Mouse (Mus musculus): ENCODE results near the gene Cep85l. TPM values are rescaled to one million over a fixed set of nuclear protein-coding genes. Genes with fewer than 3 reads are reported as not detected.

Gene Cep85l
- polyA plus RNA-seq, 1 experiment from 2014 or later, result 2.0 TPM

DNA sequence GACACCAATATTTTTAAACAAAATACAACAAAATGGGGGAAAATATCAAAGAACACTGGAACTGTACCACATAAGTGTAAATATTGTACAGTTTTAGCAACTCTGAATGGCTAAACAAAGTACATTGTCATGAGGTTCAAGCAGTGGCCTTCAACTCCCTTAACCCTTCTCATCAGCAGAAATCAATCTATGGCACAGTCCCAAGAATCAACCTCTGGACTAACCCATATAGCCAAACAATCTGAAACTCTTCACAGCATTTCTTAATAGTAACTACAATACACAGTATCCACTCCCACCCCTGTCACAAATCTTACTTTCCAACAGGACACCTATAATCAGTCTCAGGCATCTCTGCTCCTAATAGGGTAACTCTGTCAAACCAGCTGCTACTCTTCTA lies 15.4 kb downstream of the Cep85l start:
- no peak overlapping the region for H3K4me2 ChIP-seq
- H3K9me3 ChIP-seq (replicated peaks), result no peaks in the 10 kb centered on the region
- H3K9ac ChIP-seq, result no peak overlapping the region
- no peak for ATAC-seq (ENCODE audit: insufficient read depth)
- no peaks in the 10 kb centered on the region for H3K27me3 ChIP-seq
- H3K36me3 ChIP-seq (replicated peaks), result no peaks in the 10 kb centered on the region; the same call in 1 of the 2 replicates
- peaks cover 2% of the 10 kb centered on the region; the same call in 1 of the 2 replicates for H3K4me1 ChIP-seq (replicated peaks)
- no peak overlapping the region for H3K27ac ChIP-seq (replicated peaks)
- H3K4me3 ChIP-seq (replicated peaks), result no peak overlapping the region

DNA sequence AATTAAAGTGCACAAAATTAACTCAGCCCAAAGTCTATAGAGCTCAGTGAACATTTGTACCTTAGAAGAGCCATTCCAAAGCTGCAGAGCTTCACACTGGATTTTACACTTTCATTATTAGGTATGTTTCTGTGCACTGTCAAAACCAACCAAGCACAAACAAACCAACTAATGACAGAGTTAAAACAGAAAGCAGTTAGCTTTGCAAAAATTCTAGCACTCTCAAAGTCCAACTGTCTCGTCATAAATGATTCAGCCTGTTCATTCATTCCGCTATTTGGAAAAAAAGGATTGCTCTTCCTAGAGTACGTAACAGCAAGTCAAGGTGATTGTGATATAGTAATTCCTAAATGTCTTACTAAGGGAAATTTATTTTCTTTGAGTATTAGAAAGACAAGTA lies 20.7 kb downstream of the Cep85l start:
- ATAC-seq (ENCODE audit: insufficient read depth), result no peak
- Histone ChIP-seq H3K4me3 (replicated peaks) (no peak overlapping the region), H3K9me3 (replicated peaks) (no peaks in the 10 kb centered on the region), H3K9ac (no peak overlapping the region), H3K27me3 (no peaks in the 10 kb centered on the region), H3K27ac (replicated peaks) (no peak overlapping the region), H3K4me1 (replicated peaks) (no peaks in the 10 kb centered on the region; the same call in 1 of the 2 replicates), H3K36me3 (replicated peaks) (peaks cover 13% of the 10 kb centered on the region), H3K4me2 (no peak overlapping the region)
- 75% methylated on average over 3 of the region's 3 CpGs for WGBS (ENCODE audit: insufficient replicate concordance)

DNA sequence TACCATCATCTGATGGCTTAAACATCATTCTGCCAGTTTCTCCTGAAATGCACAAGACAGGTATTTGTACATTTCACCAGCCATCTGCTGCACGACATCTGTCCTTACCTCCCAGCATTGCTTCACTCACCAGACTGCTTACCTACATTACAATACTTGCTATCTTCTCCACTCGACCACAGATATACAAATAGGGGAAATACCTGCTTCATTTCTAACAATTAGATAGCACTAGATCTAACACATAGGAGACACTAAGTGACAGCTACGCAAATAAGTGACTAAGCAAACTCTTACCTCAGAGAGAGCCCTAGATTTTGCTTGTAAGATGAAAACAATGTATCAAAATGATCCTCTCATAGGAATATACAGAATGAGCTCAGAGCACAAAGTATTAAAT lies 26.1 kb downstream of the Cep85l start:
- no peaks in the 10 kb centered on the region for H3K27me3 ChIP-seq
- H3K27ac ChIP-seq (replicated peaks), result no peak overlapping the region
- no peak overlapping the region for H3K9ac ChIP-seq
- ATAC-seq (ENCODE audit: insufficient read depth), result no peak
- H3K9me3 ChIP-seq (replicated peaks), result no peaks in the 10 kb centered on the region
- H3K4me3 ChIP-seq (replicated peaks), result no peak overlapping the region
- peaks cover 16% of the 10 kb centered on the region for H3K36me3 ChIP-seq (replicated peaks)
- H3K4me1 ChIP-seq (replicated peaks), result peaks cover 7% of the 10 kb centered on the region
- no peak overlapping the region for H3K4me2 ChIP-seq
- 52% methylated on average over 3 of the region's 3 CpGs for WGBS (ENCODE audit: insufficient replicate concordance)

DNA sequence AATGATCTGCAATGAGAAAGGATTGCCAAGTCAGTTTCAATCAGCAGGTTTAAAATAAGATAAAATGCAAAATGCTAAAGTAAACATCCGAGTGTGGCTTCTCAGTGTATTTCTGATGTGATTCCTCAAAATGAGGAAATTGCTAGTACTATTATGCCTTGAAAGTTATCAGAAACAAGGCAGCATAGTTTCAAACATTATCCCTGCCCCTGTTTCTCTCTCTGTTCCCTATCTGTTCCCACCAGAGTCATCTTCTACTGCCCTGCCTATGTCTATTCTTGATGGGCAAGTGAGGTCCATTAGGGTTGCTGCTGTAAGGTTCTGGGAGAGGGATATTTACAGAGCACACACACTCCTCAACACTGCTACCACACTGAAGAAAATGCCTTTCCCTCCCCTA lies 30.5 kb downstream of the Cep85l start:
- H3K27me3 ChIP-seq, result no peaks in the 10 kb centered on the region
- 0 out of 2 replicates have a peak, but pooled peaks cover 9% of the 10 kb centered on the region for H3K36me3 ChIP-seq (replicated peaks)
- H3K4me3 ChIP-seq (replicated peaks), result no peak overlapping the region
- peaks cover 10% of the 10 kb centered on the region for H3K4me1 ChIP-seq (replicated peaks)
- 54% methylated on average over 1 of the region's 1 CpGs for WGBS (ENCODE audit: insufficient replicate concordance)
- no peak overlapping the region for H3K27ac ChIP-seq (replicated peaks)
- no peak overlapping the region for H3K4me2 ChIP-seq
- H3K9me3 ChIP-seq (replicated peaks), result no peaks in the 10 kb centered on the region
- no peak for ATAC-seq (ENCODE audit: insufficient read depth)
- H3K9ac ChIP-seq, result no peak overlapping the region

DNA sequence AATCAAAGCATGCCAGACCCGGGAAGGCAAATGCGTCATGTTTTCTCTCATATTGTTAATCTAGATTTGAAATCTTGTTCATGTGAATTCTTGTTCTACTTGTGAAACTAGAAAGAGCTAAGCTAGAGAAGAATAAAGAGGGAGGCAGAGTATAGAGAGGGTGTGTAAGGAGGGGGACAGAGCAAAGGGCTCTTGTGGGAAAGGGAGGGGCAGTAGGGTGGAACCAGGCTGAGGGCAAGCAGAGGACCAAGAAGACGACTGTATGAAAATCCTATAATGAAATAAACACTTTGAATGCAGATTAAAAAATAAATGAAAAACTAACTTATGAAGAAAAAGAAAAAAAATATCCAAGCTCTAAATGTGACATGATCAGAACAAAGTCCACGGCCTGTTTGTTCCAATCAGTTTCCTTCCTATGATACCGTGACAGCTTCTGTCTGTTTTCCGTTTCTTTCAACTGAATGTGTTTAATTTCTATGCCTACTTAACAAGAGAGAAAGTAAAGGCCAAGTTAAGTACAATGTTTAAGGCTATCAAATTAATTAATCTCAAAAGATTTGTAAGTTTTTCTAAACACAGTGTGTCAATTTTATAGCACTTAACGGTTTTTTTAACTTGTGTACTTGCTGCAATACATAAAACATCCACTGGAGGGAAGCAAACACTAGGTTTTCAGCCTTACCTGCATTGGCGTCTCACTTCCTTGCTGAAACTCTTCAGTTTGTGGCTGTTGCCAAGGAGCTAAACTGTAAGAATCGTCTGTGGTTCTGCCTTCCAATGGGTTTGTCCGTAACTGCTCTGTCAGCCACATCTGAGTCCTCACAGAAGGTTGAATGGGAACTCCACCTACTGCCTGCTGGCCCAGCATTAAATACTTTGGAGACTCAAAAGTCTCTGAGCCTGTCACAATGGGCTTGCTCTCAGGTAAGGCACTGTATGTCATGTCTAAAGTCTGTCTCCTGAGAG lies 31.7 kb downstream of the Cep85l start:
- Histone ChIP-seq H3K4me1 (replicated peaks) (peaks cover 10% of the 10 kb centered on the region), H3K9me3 (replicated peaks) (no peaks in the 10 kb centered on the region), H3K4me2 (no peak overlapping the region), H3K27me3 (no peaks in the 10 kb centered on the region), H3K9ac (no peak overlapping the region), H3K36me3 (replicated peaks) (0 out of 2 replicates have a peak, but pooled peaks cover 9% of the 10 kb centered on the region), H3K27ac (replicated peaks) (no peak overlapping the region), H3K4me3 (replicated peaks) (no peak overlapping the region)
- WGBS (ENCODE audit: insufficient replicate concordance), result 49% methylated on average over 10 of the region's 10 CpGs
- peak; percentile 28 for ATAC-seq (ENCODE audit: insufficient read depth)

DNA sequence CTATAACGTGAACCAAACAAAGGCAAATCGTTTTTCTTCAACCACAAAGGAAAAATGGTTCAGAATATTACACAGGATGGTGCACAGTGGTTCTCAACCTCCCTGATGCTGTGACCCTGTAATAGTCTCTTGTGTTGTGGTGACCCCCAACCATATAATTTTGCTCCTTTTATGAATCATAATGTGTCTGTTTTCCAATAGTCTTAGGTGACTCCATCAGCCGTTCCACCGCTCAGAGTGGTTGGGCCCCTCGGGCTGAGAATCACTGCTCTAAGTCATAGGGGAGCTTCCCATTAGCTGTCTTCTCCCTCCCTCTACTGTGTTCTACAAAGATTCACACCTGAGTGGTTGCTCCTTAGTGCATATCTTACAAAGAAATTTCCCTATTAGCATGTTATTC lies 32.8 kb downstream of the Cep85l start:
- H3K9me3 ChIP-seq (replicated peaks), result no peaks in the 10 kb centered on the region
- ATAC-seq (ENCODE audit: insufficient read depth), result no peak
- H3K4me3 ChIP-seq (replicated peaks), result no peak overlapping the region
- H3K36me3 ChIP-seq (replicated peaks), result 0 out of 2 replicates have a peak, but pooled peaks cover 9% of the 10 kb centered on the region
- H3K4me2 ChIP-seq, result no peak overlapping the region
- H3K4me1 ChIP-seq (replicated peaks), result peaks cover 10% of the 10 kb centered on the region
- no peak overlapping the region for H3K9ac ChIP-seq
- no peak overlapping the region for H3K27ac ChIP-seq (replicated peaks)
- H3K27me3 ChIP-seq, result no peaks in the 10 kb centered on the region
- 75% methylated on average over 5 of the region's 5 CpGs for WGBS (ENCODE audit: insufficient replicate concordance)

DNA sequence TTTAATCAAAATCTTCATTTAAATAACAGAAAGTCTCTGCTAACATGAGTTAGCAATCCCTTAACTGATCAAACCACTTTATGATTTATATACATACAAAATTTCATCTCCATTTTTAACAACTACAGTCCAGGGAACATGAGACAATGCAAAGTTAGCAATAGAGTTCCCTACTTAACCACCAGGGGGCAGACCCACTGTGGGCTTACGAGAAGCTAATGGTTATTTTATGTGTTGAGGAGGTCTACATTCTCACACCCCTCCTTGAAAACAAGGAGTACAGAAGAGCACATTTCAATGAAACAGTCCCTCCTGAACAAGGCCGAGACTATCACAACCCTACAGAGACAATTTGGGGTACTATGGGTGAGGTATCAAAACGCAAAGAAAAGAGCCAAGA lies 33.2 kb downstream of the Cep85l start:
- Histone ChIP-seq H3K9ac (no peak overlapping the region), H3K4me3 (replicated peaks) (no peak overlapping the region), H3K4me1 (replicated peaks) (peaks cover 10% of the 10 kb centered on the region), H3K27me3 (no peaks in the 10 kb centered on the region), H3K36me3 (replicated peaks) (0 out of 2 replicates have a peak, but pooled peaks cover 9% of the 10 kb centered on the region), H3K27ac (replicated peaks) (no peak overlapping the region), H3K4me2 (no peak overlapping the region), H3K9me3 (replicated peaks) (no peaks in the 10 kb centered on the region)
- ATAC-seq (ENCODE audit: insufficient read depth), result no peak
- WGBS (ENCODE audit: insufficient replicate concordance), result 47% methylated on average over 3 of the region's 3 CpGs

DNA sequence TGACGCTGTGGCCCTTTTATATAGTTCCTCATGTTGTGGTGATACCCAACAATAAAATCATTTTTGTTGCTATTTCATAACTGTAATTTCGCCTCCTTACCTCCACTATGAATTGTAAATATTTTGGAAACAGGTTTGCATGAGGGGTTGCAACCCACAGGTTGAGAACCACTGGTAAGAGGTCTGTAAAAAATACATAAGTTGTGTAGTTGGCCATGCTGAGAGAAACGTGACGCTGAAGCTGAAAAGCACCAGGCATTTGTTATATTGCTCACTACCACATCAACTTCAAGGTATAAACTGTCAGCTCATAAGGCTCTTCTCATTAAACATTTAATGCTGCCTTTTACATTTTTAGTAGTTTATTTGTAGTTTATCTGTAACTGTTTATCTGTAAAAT lies 34.2 kb downstream of the Cep85l start:
- H3K9ac ChIP-seq, result no peak overlapping the region
- peaks cover 10% of the 10 kb centered on the region for H3K4me1 ChIP-seq (replicated peaks)
- no peaks in the 10 kb centered on the region for H3K9me3 ChIP-seq (replicated peaks)
- H3K4me2 ChIP-seq, result no peak overlapping the region
- no peak overlapping the region for H3K27ac ChIP-seq (replicated peaks)
- ATAC-seq (ENCODE audit: insufficient read depth), result no peak
- H3K27me3 ChIP-seq, result no peaks in the 10 kb centered on the region
- H3K4me3 ChIP-seq (replicated peaks), result no peak overlapping the region
- WGBS (ENCODE audit: insufficient replicate concordance), result 76% methylated on average over 4 of the region's 4 CpGs
- H3K36me3 ChIP-seq (replicated peaks), result 0 out of 2 replicates have a peak, but pooled peaks cover 9% of the 10 kb centered on the region

DNA sequence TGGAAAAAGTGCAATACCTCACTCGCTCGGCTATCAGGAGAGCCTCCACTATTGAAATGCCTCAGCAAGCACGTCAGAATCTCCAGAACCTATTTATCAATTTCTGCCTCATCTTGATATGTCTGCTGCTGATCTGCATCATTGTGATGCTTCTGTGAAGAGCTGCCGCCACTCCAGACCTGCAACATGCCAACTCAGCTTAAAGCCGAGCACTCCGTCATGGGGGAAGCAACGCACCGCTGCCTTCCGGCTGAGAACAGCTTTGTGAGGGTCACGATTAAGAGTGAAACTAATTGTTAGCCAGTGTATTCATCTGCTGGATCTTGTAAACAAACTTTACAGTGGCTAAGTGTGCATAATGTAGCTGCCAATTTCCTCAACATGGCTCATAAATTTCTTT lies 35.9 kb downstream of the Cep85l start:
- Histone ChIP-seq H3K9ac (no peak overlapping the region), H3K27ac (replicated peaks) (no peak overlapping the region), H3K4me3 (replicated peaks) (no peak overlapping the region), H3K4me2 (no peak overlapping the region), H3K36me3 (replicated peaks) (0 out of 2 replicates have a peak, but pooled peaks cover 8% of the 10 kb centered on the region), H3K4me1 (replicated peaks) (peaks cover 6% of the 10 kb centered on the region), H3K9me3 (replicated peaks) (no peaks in the 10 kb centered on the region), H3K27me3 (no peaks in the 10 kb centered on the region)
- ATAC-seq (ENCODE audit: insufficient read depth), result no peak
- WGBS (ENCODE audit: insufficient replicate concordance), result 76% methylated on average over 10 of the region's 10 CpGs

DNA sequence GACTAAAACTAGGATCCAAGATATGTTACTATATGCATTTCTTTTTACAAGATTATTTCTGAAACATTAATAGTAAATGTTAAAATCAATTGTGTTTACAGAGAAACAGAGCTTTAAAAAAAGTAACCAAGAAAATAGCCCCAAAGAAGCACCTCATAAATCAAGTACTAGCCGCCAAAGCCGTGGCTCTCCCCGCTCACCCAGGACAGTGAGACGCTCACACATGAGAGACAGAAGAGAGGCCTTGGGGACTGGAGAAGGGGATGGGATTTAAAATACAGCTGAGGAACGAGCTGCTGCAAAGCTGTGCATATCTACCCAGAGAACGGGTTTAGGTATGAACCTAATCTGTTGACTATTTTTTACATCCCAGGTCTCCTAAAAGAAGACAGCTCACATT lies 36.4 kb downstream of the Cep85l start:
- H3K27me3 ChIP-seq, result no peaks in the 10 kb centered on the region
- peaks cover under 1% of the 10 kb centered on the region for H3K4me1 ChIP-seq (replicated peaks)
- H3K9me3 ChIP-seq (replicated peaks), result no peaks in the 10 kb centered on the region
- H3K36me3 ChIP-seq (replicated peaks), result 0 out of 2 replicates have a peak, but pooled peaks cover 3% of the 10 kb centered on the region
- no peak overlapping the region for H3K27ac ChIP-seq (replicated peaks)
- no peak overlapping the region for H3K4me3 ChIP-seq (replicated peaks)
- H3K4me2 ChIP-seq, result no peak overlapping the region
- WGBS (ENCODE audit: insufficient replicate concordance), result 69% methylated on average over 6 of the region's 6 CpGs
- no peak overlapping the region for H3K9ac ChIP-seq
- ATAC-seq (ENCODE audit: insufficient read depth), result no peak

DNA sequence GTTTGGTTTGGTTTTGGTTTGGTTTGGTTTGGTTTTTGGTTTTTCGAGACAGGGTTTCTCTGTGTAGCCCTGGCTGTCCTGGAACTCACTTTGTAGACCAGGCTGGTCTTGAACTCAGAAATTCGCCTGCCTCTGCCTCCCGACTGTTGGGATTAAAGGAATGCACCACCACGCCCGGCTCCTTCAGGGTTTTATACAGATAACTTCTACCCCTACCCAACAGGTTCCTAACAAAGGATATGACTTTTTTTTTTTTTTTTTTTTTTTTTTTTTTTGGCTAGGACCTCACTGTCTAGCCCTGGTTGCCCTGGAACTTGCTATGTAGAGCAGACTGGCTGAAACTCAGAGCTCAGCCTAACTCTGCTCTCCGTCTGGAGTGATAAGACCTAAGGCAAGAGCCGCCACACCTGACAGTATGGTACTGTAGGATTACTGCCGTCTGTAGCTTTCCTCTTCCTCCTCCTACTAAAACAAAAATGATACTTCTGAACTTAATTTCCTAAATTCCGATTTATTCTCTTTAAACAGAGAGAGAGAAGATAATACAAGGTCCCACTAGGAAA lies 37.5 kb downstream of the Cep85l start:
- no peak overlapping the region for H3K27ac ChIP-seq (replicated peaks)
- H3K4me1 ChIP-seq (replicated peaks), result no peaks in the 10 kb centered on the region; the same call in 1 of the 2 replicates
- H3K4me2 ChIP-seq, result no peak overlapping the region
- ATAC-seq (ENCODE audit: insufficient read depth), result peak; percentile 57; the same call in 1 of the 2 replicates
- H3K4me3 ChIP-seq (replicated peaks), result no peak overlapping the region
- 0 out of 2 replicates have a peak, but pooled peaks cover 2% of the 10 kb centered on the region for H3K36me3 ChIP-seq (replicated peaks)
- H3K9ac ChIP-seq, result no peak overlapping the region
- H3K9me3 ChIP-seq (replicated peaks), result no peaks in the 10 kb centered on the region
- WGBS (ENCODE audit: insufficient replicate concordance), result 51% methylated on average over 9 of the region's 9 CpGs
- no peaks in the 10 kb centered on the region for H3K27me3 ChIP-seq

All from liver, embryonic 15.5 days (tissue).